Mouse (Mus musculus) frontal cortex, postnatal 14 days (tissue): ENCODE data around the gene Prkg1.

Experiments used
- DNase-seq, 2 experiments: peaks; one replicate each; pipeline ENCODE4 v3.0.0; 2022; ENCODE audit warnings: low spot score in 2 of 2

The Prkg1 gene

DNA sequence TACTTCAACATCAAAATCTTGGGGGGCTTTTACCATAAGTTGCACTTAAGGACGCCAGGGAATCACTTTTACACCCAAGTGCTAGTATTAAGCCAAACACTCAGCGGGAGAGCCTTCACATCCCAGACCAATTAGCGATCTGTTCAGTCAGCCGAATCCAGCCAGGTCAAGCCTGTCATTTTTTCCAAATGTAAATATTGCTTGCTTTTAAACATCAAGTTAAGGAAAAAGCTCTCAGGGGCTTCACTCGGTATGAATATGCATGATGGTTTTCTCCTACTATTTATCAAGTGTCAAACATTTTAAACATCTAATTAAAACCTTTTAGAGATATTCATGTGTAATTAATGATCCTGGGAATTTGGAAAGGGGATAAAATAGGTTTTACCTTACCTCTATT is 611.4 kb downstream of the Prkg1 start:
- DNase-seq: no peak

DNA sequence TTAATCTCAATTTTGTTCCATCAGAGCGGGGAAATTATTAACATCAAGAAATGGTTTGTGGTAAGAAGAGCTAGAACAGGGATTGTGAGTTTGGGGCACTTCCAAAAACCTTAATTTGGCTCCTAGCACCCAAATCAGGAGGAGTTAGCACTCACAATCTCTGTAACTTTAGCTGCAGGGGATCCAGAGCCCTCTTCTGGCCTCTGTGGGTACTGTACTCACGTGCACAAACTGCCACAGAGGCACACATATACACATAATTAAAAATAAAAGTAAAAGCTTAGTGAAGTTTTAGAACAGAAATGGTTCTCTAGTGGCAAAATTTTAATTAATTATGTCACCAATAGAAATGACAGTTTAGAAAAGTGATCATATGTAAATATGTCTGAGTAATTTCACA is 614.9 kb downstream of the Prkg1 start:
- no peak for DNase-seq

GRCm38 (mm10) chr19:31147457-31147856 is 617.4 kb downstream of the Prkg1 start:
- DNase-seq: no peak

- no peak for DNase-seq
These were observed 618.7 kb downstream of the Prkg1 start for GRCm38 (mm10) chr19:31146156-31146555.

DNA sequence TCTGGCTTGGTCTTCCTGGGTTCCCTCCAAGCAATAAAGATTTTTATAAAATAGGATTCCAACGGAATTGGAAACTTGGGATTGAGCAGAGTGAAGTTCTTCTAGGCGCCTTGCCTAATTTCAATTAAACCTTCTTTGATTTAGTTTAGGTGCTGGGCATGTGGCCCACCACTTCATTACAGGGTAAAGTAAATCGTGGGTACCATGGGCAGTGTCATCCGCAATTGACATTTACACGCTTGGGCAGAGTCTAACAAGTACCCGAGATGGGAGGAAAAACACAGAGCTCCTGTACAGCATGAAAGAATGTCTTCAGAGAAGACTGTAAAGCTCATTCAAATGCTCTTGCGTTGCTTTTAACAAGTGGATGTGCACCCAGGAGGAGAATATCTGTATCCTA is 622.9 kb downstream of the Prkg1 start:
- DNase-seq: no peak

DNA sequence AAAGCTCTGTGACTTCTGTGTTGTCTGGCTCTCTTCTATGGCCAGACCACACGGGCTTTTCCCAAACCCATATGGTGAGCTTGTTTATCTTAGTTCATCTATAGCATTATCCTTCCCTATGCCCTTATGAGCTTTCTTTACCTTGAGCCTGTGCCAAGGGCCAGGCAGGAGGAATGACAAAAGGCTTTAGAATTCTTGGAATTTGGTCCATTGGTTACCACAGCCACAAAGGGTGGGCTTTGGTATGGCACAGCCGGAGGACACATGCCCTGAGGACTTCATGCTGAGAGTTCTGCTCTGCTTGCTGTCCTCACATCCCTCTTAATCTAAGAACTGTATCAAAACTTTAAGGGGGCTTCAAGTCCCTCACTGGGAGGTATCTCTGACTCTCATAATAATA is 628.5 kb downstream of the Prkg1 start:
- DNase-seq: no peak

- no peak for DNase-seq
These were observed 632.2 kb downstream of the Prkg1 start for GRCm38 (mm10) chr19:31132614-31133013.

DNA sequence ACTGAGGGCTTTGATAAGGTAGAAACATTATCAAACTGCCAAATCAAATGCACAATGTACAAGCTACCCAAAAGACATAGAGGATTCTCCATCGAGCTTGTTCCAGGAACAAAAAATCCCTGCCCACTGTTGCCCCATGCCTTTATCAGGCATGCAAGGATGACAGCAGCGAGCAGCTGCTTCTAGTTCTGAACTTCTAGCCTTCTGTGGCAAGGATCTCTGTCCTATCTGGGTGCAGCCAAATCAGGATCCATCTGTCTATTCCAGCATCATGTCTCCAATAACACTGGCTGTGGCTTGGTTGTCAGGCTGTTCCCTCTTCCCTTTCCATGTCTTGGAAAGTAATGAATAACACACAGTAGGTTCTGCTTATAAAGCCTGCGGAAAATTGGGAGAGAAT is 640.2 kb downstream of the Prkg1 start:
- DNase-seq: no peak

- peak in 1 of 2 experiments; percentile 6 for DNase-seq
These were observed 650.1 kb downstream of the Prkg1 start for GRCm38 (mm10) chr19:31114690-31115089.

- DNase-seq: no peak
These were observed 657.8 kb downstream of the Prkg1 start for GRCm38 (mm10) chr19:31106835-31107554.

DNA sequence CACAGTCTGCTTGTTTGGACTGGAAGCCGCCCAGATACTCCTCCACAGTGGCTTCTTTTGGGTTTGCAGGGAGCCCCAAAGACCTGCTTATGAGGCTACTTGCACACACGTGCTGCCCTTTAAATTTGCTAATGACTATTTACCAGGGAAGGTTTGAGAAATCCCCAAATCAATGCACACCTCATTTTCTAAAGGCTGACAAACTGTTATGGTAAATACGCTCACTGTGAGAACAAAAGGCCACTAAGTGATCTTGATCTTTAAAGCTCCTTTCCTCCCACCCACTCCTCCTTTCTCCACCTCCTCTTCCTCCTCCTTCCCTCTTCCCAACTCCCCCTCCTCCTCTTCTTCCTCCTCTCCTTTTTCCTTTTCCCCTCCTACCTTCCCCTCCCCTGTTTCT is 658.8 kb downstream of the Prkg1 start:
- DNase-seq: no peak

GRCm38 (mm10) chr19:31104764-31105163 is 660.1 kb downstream of the Prkg1 start:
- DNase-seq: no peak

DNA sequence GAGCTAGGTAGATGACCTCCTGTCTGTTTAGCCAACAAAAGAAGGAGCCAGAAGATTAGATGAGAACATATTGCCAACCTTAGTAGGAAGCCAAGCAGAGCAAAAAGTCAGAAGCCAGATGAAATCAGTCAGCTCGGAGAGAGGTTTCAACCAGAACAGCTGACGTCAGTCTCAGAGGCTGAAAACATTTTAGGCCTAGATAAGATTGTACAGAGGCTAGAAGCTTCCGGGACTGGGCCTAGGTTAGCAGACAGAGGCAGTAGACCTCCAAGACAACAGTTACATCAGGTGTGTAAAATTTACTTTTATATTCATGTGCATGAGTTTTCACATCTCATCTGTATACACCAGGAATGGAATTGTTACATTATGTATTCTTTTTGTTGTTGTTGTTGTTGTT is 665.5 kb downstream of the Prkg1 start:
- no peak for DNase-seq

- no peak for DNase-seq
These were observed 667.0 kb downstream of the Prkg1 start for GRCm38 (mm10) chr19:31097857-31098256.

DNA sequence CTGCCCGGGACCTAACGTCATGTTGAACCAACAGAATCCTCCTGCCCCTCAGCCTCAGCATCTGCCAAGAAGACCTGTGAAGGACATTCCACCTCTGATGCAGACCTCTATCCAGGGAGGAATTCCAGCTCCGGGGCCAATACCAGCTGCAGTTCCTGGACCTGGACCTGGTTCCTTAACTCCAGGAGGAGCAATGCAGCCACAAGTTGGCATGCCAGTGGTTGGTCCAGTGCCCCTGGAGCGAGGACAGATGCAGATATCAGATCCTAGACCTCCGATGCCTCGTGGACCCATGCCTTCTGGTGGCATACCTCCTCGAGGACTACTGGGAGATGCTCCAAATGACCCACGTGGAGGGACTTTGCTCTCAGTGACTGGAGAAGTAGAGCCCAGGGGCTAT is 681.1 kb downstream of the Prkg1 start:
- no peak for DNase-seq

DNA sequence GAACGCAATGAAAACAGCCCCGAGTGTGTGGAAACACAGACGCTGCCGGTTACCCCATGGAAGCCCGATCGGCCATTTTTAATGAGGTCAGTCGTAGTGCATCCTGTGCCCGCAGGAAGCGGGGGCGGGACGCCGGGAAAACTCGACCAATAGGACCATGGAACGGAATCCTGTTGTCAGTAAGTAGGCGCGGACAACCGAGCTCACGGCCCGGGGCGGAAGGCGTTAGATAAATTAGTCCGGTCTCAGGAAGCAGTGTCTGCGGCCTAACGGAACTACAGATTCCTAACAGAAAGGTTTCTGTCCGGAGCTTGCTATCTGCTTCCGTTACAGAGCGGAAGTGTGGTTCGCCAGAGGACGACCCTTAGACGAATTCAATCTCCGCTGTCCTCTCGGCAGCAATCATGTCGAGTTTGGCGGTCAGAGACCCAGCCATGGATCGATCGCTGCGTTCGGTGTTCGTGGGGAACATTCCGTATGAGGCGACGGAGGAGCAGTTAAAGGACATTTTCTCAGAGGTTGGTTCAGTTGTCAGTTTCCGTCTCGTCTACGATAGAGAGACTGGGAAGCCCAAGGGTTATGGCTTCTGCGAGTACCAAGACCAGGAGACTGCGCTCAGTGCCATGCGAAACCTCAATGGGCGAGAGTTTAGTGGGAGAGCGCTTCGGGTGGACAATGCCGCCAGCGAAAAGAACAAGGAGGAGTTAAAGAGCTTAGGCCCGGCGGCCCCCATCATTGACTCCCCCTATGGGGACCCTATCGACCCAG is 682.0 kb downstream of the Prkg1 start, which contains the start of gene Cstf2t:
Gene Cstf2t, plus strand, starts transcription at position 176 of the 768 bp plus-strand sequence.
- peak; percentile 99 for DNase-seq

- DNase-seq: no peak
These were observed 682.6 kb downstream of the Prkg1 start for GRCm38 (mm10) chr19:31082226-31082625.

GRCm38 (mm10) chr19:31078241-31078640 is 686.6 kb downstream of the Prkg1 start:
- DNase-seq: no peak

DNA sequence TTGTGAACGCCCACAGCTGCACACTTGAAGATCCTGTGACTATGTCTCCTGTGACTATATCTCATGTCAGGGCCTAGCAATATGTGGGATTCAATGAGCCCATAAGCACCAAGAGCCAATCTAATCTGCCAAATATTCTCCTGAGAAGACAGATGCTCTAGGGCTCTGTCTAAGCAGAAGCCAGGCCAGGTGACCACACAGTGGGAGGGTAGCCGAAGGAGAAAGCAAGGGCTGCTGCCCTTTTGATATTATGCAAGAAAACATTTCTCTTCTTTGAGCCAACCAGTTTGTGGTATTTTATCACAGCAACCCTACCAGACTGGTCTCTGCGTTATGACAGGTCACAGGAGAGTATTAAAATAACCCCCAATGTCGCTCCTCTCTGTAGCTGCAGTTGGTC is 688.7 kb downstream of the Prkg1 start:
- no peak for DNase-seq

DNA sequence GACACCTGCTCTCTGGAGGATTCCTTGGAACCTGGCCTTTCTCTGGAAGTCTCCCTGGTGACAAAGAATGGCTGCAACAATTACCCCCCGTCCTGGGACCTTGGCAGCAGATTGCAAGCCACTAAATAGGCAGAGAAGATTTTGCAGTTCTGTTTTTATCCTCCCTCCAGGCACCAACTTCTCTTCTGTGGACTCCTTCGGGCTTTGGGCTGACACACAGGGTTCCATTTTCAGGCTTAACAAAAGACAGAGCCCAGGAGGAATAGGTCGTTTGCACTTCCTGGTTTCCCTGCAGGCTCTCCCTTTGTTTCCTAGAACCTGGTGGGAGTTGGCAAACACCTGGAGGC is 690.1 kb downstream of the Prkg1 start:
- DNase-seq: no peak

DNA sequence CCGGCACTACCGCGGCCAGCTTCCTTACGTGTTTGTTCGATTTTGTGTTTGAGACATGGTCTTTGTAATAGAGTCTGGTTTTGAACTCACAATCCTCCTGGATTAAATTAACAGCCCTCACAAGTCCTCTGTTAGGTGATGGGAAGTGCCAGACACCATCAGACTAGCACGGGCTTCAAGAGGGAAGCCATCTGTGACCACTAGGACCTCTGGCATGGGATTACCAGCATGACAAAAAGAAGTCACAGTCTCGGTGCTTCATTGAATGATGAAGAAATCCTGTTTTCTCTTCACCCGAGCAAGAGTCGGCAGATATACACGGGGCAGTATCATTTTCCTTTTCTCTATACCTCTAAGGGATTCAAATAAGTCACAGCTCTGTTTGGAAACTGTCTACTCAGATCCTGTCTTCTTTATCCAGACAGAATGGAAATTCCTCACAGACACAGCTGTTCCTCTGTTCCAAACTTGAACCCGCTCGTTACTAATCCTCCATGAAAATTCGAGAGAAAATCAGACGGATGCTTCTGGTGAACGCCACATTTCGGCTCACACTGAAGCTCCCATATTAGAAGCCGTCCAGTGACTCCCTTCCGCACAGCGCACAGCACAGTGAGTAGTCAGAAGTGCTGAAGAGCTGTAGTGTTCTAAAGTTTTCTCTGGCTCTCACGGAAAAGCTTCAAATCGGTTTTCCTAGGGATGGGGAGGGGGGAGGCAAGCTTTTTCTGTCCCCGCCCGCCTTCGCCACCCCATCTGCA is 690.7 kb downstream of the Prkg1 start:
- peak in 1 of 2 experiments; percentile 6 for DNase-seq

DNA sequence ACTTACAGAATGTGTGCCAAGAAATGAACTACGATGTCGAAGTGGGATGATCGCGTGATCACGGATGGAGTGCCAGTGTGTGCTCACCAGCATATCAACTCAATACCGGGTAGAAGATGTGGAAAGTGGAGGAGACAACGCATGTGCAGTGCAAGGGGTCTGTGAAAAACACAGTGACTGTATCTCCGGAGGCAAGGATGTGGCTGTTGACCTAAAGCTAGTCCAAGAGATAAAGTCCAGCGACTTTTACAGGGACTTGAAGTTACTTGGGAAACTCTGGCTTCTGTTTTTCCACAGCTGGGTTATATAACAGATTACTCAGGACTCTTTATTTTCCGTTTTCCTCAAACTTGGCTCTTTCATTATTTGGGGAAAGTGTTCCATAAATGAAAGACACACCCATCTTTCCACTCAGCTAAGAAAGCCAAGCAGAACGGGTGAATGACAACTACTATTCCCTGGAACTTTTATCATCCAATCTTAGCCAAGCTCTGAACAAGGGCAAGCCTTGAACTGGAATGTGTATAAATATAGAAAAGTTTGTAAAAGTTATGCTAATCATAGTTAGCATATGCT is 699.5 kb downstream of the Prkg1 start:
- DNase-seq: no peak
